ENCODE assay signal across 15 mouse cellular contexts in genomic region chr13:98055194-98055593, GRCm38 (mm10).
DNase-seq lines count a peak whose midpoint lies in the region; ATAC-seq and TF ChIP-seq lines count a peak whose summit lies in the region.
"Had no signal": no experiment of that assay in that cellular context is flagged by ENCODE, and none has a peak within 500 bp of the region (broad histone marks: within the 10 kb centered on the region; RNA-seq: fewer than 3 reads in every experiment).

No protein-coding gene starts in this region.

- H3K4me2 ChIP-seq in hindbrain, embryonic 14.5 days (replicated peaks), result 0 out of 2 replicates have a peak overlapping the region, but pooled peaks have one; percentile 2
- peak overlapping the region; percentile 4; the same call in 1 of the 2 replicates for H3K4me2 ChIP-seq in midbrain, embryonic 16.5 days (ENCODE audit: low read length)

- intact Hi-C loops in left cerebral cortex, adult 2 months (cut with DNase I), result no loop called here

- no peaks in the 10 kb centered on the region for H3K36me3 ChIP-seq in hindbrain, embryonic 14.5 days (replicated peaks; ENCODE audit: control insufficient read depth, insufficient read depth)
- no peaks in the 10 kb centered on the region for H3K36me3 ChIP-seq in midbrain, embryonic 16.5 days (ENCODE audit: control insufficient read depth, insufficient read depth, low read length)

- 0 out of 2 replicates have a peak, but pooled peaks cover 6% of the 10 kb centered on the region for H3K4me1 ChIP-seq in hindbrain, embryonic 14.5 days (replicated peaks; ENCODE audit: control insufficient read depth, insufficient read depth, low read length)
- H3K4me1 ChIP-seq in midbrain, embryonic 16.5 days (ENCODE audit: control insufficient read depth, insufficient read depth, low read length), result peaks cover 2% of the 10 kb centered on the region; the same call in 1 of the 2 replicates

- no peak overlapping the region for H3K4me3 ChIP-seq in left cerebral cortex, adult 2 months
- H3K4me3 ChIP-seq in hindbrain, embryonic 14.5 days (replicated peaks; ENCODE audit: low read length), result no peak overlapping the region
- no peak overlapping the region for H3K4me3 ChIP-seq in midbrain, embryonic 16.5 days (ENCODE audit: low read depth, low read length)

- H3K9me3 ChIP-seq in hindbrain, embryonic 14.5 days (ENCODE audit: control insufficient read depth, low read length), result 0 out of 2 replicates have a peak, but pooled peaks cover 7% of the 10 kb centered on the region
- H3K9me3 ChIP-seq in midbrain, embryonic 16.5 days (replicated peaks; ENCODE audit: control insufficient read depth, low read length, poor library complexity, severe bottlenecking), result 0 out of 2 replicates have a peak, but pooled peaks cover 4% of the 10 kb centered on the region

- peak; percentile 12 for DNase-seq in embryo, embryonic 10.5 days (ENCODE audit: low spot score)
- no peak for DNase-seq in embryo, embryonic 10 days (ENCODE audit: low spot score)
- DNase-seq in left cerebral cortex, adult 2 months (ENCODE audit: extremely low spot score in 1 of 2, low spot score in 2 of 2), result no peak
- DNase-seq in left cerebral cortex, adult 8-10 months (ENCODE audit: low spot score in 2 of 2), result no peak
- no peak for DNase-seq in hindbrain, embryonic 14.5 days (ENCODE audit: low spot score)
- DNase-seq in kidney, adult 9 months, result no peak
- no peak for DNase-seq in B cell, adult 2 months
- DNase-seq: cerebellum, adult 18-20 months; embryo, embryonic 11 days; kidney, adult 2 months; kidney, postnatal 4 days; thymus, postnatal 36 days had no signal

- 22% methylated on average over 8 of the region's 8 CpGs for WGBS in hindbrain, embryonic 14.5 days
- WGBS in midbrain, embryonic 16.5 days, result 17% methylated on average over 8 of the region's 8 CpGs

- no peaks in the 10 kb centered on the region for H3K27me3 ChIP-seq in hindbrain, embryonic 14.5 days (ENCODE audit: control insufficient read depth, insufficient read depth, low read length)
- H3K27me3 ChIP-seq in midbrain, embryonic 16.5 days (ENCODE audit: control insufficient read depth, insufficient read depth, low read depth, low read length), result no peaks in the 10 kb centered on the region

- no peak for ATAC-seq in hindbrain, embryonic 14.5 days (ENCODE audit: low FRiP score)
- ATAC-seq in midbrain, embryonic 16.5 days, result no peak
- ATAC-seq: activated CD4-positive, CD25-positive, alpha-beta regulatory T cell, adult 4 months had no signal

- H3K27ac ChIP-seq in left cerebral cortex, adult 2 months, result peak overlapping the region; percentile 15; the same call in 1 of the 2 replicates
- no peak overlapping the region for H3K27ac ChIP-seq in hindbrain, embryonic 14.5 days
- no peak overlapping the region for H3K27ac ChIP-seq in midbrain, embryonic 16.5 days (ENCODE audit: low read length)
- H3K27ac ChIP-seq: stomach, postnatal 0 days had no signal

- TF ChIP-seq CTCF in left cerebral cortex, adult 2 months (IDR thresholded peaks at IDR 0.05), result no peak

- H3K9ac ChIP-seq in hindbrain, embryonic 14.5 days, result no peak overlapping the region
- H3K9ac ChIP-seq in midbrain, embryonic 16.5 days (ENCODE audit: low read depth, low read length), result no peak overlapping the region
